Mouse (Mus musculus) midbrain, embryonic 11.5 days (tissue): ENCODE results near the gene Gbp4. TPM values are rescaled to one million over a fixed set of nuclear protein-coding genes. Genes with fewer than 3 reads are reported as not detected.
"Not testable (repeated sequence)": the region's sequence is repeated elsewhere in the genome, so short reads cannot be mapped to it uniquely, and the experiment has no call there.

Experiments
- ATAC-seq: fragments of 200-750 bp; cut with Nextera tagmentation; 2 replicates; pipeline ENCODE4 v1.8.0; 2017; ENCODE audit warnings: moderate TSS enrichment, moderate library complexity; ENCODE audit not compliant: low FRiP score
- DNase-seq: peaks from one replicate; pipeline ENCODE4 v3.0.0; 2015; ENCODE audit warnings: low spot score; ENCODE audit errors: missing footprints
- H3K27ac ChIP-seq: fragments of 300-500 bp; sonication (generic); 2 replicates; pipeline ENCODE4 v1.5.1; 2014; ENCODE audit warnings: low read depth, low read length
- H3K27me3 ChIP-seq: fragments of 300-500 bp; sonication (generic); 2 replicates; pipeline ENCODE4 v1.6.1; 2014; ENCODE audit warnings: mild to moderate bottlenecking, low read length, moderate library complexity, mixed read lengths; ENCODE audit not compliant: control insufficient read depth, insufficient read depth
- H3K36me3 ChIP-seq: fragments of 300-500 bp; sonication (generic); 2 replicates; pipeline ENCODE4 v1.6.1; 2014; ENCODE audit warnings: mild to moderate bottlenecking, low read length, moderate library complexity, mixed read lengths; ENCODE audit not compliant: control insufficient read depth, insufficient read depth
- H3K4me1 ChIP-seq: fragments of 300-500 bp; sonication (generic); 2 replicates; pipeline ENCODE4 v1.6.1; 2014; ENCODE audit warnings: low read length; ENCODE audit not compliant: control insufficient read depth, insufficient read depth
- H3K4me2 ChIP-seq: fragments of 300-500 bp; sonication (generic); 2 replicates; pipeline ENCODE4 v1.6.1; 2014; ENCODE audit warnings: mild to moderate bottlenecking, moderate library complexity
- H3K4me3 ChIP-seq: fragments of 300-500 bp; sonication (generic); 2 replicates; pipeline ENCODE4 v1.5.1; 2014; ENCODE audit warnings: low read depth, low read length
- H3K9ac ChIP-seq: fragments of 300-500 bp; sonication (generic); 2 replicates; pipeline ENCODE4 v1.6.1; 2014; ENCODE audit warnings: low read length
- H3K9me3 ChIP-seq: fragments of 300-500 bp; sonication (generic); 2 replicates; pipeline ENCODE4 v1.6.1; 2016; ENCODE audit warnings: low read length; ENCODE audit not compliant: control insufficient read depth
- polyA plus RNA-seq: library from polyadenylated mRNA; unstranded; fragments of >200 nt; fragmentation: Nextera tagmentation; extraction: Ambion mirVana; gene quantifications from 2 replicates; pipeline ENCODE4 v1.2.1, GENCODE M21; 2014

Gbp4 gene
- polyA plus RNA-seq, 1 experiment from 2014 or later, result 0.40 TPM

- H3K27me3 ChIP-seq, ATAC-seq: not testable (repeated sequence)
Measured at GRCm38 (mm10) chr5:105068356-105068755, 71.0 kb downstream of the Gbp4 start.

More at GRCm38 (mm10) chr5:105068356-105068755, 71.0 kb downstream of the Gbp4 start:
- not testable (repeated sequence) for H3K9me3 ChIP-seq, H3K4me1 ChIP-seq, H3K4me3 ChIP-seq, H3K9ac ChIP-seq, DNase-seq, H3K4me2 ChIP-seq, H3K27ac ChIP-seq, H3K36me3 ChIP-seq

Other genes with a start within 250 kb of the Gbp4 start
- gene Abcg3, start 156.9 kb downstream of the Gbp4 start, polyA plus RNA-seq, result 0.45 and 0.51 TPM in 2 replicates
- 1.2 and 1.3 TPM in 2 replicates for gene Gbp9, start within 50 bp of the Gbp4 start, polyA plus RNA-seq
- 0.19 and 0.26 TPM in 2 replicates for gene Gbp8, start within 50 bp of the Gbp4 start, polyA plus RNA-seq
- gene Gbp10, start 99.9 kb upstream of the Gbp4 start, polyA plus RNA-seq, result 0.44 TPM in 1 of 2 replicates, not detected in the other
- not detected in 2 replicates for gene Gm43302, start 154.1 kb upstream of the Gbp4 start, polyA plus RNA-seq
- 0.51 TPM in 1 of 2 replicates, not detected in the other for gene Gbp6, start 154.1 kb upstream of the Gbp4 start, polyA plus RNA-seq